Mouse (Mus musculus): Measurements from ENCODE around the gene Timm17b.

Gene Timm17b

DNA sequence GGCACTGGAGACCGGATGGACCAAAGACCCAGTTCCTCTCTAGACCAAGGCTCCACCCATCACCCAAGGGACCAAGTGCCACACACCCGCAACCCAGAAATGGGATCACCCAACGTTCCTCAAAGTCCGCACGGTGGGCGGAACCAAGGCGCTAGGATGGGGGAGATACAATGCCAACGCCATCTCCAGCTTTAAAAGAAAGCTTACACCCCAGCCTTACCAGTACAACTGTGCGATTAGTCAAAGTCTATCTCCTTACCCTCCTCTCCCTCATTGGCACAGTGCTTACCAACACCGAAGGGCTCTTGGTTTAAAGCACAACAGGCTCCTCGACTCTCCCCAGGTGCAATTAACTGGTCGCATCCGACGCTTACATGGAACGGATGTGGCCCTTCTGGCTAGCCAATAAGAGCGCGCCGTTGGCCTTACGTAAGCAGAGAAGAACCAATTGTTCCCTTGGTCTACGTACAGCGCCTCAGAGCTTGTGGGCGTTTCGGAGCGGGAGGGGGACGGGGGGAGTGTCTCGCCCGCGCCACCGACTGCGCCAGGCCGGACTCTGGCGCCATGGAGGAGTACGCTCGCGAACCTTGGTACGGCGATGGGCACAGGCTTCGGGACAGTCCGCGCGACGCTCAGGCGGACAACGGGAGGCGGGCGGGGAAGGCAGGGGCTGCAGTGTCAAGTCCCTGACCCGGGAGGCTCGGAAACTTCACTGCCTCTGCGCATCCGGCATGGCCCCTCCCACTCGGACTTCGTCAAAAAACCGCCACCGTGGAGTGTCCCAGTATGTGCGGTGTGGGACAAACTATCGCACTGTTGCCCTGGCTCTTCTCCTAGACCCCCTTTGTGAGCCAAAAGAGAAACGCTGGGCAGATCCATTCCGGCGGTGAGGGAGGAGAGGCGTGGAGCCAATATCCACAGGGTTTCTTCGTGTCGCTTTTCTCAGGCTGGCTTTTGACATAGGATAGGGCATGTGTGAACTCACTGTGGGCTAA, at the start of gene Timm17b, which contains the start of gene Pqbp1:
Gene Timm17b, plus strand, starts transcription at position 478 of the 995 bp plus-strand sequence.
Gene Pqbp1, minus strand, starts transcription at position 390 of the 995 bp plus-strand sequence.
- 1% methylated on average over 62 of the region's 62 CpGs for WGBS

DNA sequence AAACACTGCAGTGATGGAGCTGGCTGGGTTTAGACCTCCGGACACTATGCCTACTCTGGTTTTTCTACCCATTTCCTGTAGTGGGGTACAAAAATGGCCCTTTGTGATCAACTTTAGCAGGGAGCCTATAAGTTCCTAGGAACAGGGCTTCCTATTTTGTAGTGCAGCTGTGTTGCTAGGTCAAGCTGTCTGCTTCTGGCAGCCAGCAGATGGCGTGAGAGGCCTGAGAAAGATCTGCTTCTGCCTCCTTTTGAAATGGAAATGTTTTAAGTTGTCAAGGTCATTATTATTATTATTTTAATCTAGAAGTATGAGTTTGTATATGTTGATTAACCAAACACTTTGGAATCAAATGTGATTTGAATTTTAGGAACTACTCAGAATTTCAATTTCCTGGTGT, 44.6 kb upstream of the Timm17b start:
- 30% methylated on average over 2 of the region's 2 CpGs for WGBS

DNA sequence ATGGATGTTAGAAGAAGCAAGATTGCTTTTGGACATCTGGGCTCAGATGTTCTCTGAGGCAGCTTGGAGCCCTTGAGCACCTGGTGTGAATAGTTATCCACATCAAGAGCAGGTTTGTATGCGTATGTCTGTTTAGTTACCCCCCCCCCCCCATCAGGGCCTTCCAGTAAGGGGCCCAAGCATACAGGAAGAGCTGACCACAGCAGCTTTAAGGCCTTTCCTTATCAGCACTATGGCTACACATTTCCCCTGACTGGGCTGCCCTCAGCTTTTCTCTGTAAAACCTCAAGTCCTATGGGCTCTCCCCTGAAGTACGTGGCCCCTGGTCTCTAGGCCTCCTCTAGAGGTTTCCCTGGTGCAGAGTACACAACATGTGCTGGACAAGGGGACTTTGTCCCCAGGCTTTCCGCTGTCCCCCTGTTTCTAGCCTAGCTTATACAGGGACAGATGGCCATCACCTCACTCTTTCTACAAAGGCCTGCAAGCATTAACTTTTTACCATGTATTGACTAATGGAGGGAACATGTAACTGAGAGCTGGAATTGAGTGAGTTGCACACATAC, 39.9 kb upstream of the Timm17b start:
- 85% methylated on average over 3 of the region's 3 CpGs for WGBS

DNA sequence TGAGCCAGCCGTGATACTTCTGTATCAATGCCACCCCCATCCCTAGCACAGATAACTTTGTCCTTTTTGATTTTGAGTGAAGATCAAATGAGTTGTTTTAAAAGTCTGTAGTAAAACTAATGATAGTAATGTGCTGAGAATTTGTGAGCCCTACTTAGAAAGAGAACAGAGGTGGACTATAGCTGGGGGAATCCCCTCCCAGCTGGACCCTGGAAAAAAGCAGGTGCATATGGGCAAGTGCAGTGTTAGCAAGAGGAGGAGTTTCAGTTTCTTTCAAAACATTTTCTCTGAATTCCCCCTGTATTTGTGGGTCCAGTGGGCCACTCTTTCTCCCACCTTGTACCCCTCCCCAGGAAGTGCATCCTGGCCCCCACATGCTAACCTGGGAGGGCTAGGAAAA, 36.0 kb upstream of the Timm17b start:
- WGBS = 47% methylated on average over 1 of the region's 1 CpGs

DNA sequence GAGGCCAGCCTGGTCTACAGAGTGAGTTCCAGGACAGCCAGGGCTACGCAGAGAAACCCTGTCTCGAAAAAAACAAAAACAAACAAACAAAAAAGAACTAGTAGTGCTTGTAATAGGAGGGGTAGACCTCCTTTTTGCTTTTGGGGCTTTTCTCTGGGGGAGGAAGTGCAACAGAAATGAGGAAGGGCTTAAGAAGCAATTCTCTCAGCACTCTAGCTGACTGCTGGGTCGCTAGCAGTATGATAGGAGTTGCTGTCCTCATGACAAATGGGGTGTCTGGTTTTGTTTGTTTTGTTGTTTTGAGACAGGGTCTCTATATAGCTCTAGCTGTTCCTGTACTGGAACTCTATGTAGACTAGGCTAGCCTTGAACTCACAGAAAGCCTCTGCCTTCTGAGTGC, 34.6 kb upstream of the Timm17b start:
- 72% methylated on average over 3 of the region's 3 CpGs for WGBS

DNA sequence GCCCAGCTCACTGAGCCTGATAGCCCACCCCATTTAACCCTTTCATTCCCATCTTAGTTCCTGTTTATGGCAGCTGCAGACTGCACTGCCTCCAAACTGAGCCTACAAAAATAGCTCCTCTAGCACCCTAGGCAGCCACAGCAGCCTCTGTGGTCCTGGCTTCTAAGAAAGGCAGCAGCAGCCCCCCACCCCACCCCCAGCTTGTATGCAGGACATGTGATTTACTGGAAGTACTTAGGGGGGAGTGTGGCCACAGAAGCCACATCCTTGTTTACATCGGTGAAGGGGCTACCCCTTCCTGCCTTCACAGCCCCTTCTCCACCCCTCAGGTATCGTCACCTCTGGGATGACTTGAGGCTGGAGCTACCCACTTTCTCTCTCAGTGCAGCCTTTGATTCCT, 33.8 kb upstream of the Timm17b start:
- WGBS = 71% methylated on average over 2 of the region's 2 CpGs

DNA sequence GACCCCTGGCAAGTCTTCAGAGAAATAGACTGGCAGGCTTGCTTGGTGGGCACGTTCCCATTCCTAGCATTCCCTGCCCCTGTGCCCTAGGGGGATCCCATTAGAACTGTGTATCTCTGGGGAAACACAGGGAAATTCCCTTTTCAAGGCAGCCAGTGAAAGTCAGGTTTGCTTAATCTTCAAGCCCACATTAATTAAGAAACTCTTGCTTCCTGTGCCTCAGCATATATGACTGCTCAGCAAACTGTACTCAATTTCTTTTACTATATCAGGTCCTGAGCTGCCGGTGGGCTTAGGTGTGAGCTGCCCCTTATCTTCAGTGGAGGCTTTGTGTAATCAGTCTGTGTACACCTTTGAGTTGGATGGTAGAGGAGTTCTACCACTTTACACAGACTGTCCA, 33.4 kb upstream of the Timm17b start:
- 65% methylated on average over 2 of the region's 2 CpGs for WGBS

DNA sequence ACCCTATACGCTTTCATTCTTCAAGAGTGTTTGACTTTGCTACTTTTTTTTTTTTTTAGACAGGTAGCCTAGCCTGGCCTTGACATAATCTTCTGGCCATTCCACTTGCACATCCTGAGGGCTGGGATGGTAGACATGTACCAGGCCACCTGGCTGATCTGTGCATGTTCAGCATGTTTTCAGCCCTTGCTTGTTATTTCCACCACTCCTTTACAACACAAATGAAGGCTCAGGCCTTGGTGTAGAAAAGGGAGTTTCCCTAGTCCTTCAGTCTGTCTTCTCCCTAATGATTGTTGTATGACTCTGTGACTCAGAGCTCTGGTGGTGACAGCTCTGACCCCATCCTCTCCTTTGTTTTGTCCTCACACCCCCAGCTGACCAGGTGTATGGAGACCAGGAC, 32.0 kb upstream of the Timm17b start:
- 93% methylated on average over 1 of the region's 1 CpGs for WGBS

DNA sequence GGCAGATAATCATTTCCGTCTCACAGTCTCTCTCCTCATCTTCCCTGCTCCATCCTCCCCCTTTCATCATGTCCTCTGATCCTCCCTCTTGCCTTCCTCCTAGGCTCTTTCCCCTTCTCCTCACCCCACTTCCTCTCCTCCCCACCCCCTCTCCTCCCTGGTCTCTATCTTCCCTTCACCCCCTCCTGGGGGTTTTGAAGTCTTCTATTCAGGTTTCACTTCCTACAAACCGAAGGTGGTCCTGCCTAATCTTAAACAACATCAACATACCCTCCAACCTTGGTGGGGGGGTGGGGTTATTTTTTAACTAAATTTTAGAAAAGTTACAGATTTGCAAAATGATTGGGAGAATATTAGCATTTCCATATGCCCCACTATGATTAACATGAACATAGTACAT, 30.7 kb upstream of the Timm17b start:
- 35% methylated on average over 2 of the region's 2 CpGs for WGBS

DNA sequence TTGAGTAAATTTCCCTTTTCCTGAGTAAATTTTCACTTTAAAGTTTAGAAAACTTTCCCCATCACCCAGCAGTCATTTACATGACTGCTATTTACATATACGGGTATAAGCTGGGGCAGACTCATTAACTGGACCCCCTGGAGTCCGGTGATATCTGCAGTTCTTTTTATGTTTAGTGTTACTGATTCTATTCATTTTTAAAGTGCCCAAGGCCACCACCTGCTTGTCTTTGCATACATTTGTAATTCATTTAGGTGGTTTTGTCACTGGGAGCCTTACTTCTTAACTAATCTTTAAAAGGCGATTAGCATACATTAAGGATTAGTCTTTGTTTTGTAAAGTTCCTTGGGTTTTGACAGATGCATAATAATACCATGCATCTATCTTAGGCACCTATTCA, 29.3 kb upstream of the Timm17b start:
- 56% methylated on average over 3 of the region's 3 CpGs for WGBS

DNA sequence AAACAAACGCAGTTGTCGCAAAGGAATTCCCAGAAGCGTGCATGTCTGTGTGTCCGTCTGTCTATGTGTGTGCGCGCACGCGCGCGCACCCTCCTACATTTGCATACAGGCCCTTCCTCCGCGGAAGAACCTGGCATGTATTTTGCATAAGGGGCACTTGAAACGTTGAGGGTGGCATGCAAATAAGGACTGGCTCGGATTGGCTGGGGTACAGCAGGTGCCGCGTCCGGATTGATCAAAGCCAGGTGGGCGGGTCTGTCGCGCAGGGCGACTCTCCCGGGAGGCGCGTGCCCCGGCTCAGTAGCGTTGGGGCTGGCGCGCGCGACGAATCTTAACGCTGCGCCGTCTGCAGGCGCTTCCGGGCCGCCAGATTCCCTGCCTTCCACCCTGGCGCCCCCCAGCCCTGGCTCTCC, 21.1 kb upstream of the Timm17b start, which contains the start of gene Pim2:
Gene Pim2, plus strand, starts transcription at position 256 of the 413 bp plus-strand sequence.
- WGBS = 2% methylated on average over 38 of the region's 38 CpGs

DNA sequence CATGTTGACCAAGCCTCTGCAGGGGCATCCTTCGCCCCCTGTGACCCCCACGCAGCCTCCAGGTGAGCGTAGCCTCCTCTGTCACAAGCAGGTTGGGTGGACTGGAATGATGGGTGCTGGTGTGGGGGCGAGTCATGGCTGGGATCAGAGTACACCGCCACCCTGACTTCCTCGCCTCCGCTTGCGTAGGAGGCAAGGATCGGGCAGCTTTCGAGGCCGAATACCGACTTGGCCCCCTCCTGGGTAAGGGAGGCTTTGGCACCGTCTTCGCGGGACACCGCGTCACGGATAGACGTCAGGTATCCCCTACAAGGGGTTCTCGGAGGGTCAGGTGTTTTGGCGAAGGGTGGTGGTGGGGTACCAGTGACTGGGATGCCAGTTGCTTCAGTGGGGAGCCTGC, 20.7 kb upstream of the Timm17b start:
- 5% methylated on average over 21 of the region's 21 CpGs for WGBS

DNA sequence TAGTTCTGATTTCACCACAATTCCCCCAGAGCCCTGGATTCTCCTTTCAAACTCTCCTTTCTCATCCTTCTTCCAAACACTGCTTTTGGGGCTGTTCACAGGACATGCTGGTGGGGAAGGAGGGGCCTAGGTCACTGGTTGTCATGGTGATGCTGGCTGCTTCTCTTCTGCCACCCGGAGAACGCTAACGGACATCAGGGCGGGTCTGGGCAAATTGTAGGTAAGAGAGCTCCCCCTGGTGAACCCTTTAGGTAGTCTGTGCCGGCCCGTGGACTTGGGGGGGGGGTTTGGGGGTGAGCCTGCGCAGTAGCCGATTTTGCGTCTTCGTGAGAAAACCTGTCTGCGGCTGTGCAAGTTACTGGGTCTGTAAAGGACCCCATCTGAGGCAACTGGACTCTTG, 19.3 kb upstream of the Timm17b start:
- WGBS = 3% methylated on average over 11 of the region's 11 CpGs

DNA sequence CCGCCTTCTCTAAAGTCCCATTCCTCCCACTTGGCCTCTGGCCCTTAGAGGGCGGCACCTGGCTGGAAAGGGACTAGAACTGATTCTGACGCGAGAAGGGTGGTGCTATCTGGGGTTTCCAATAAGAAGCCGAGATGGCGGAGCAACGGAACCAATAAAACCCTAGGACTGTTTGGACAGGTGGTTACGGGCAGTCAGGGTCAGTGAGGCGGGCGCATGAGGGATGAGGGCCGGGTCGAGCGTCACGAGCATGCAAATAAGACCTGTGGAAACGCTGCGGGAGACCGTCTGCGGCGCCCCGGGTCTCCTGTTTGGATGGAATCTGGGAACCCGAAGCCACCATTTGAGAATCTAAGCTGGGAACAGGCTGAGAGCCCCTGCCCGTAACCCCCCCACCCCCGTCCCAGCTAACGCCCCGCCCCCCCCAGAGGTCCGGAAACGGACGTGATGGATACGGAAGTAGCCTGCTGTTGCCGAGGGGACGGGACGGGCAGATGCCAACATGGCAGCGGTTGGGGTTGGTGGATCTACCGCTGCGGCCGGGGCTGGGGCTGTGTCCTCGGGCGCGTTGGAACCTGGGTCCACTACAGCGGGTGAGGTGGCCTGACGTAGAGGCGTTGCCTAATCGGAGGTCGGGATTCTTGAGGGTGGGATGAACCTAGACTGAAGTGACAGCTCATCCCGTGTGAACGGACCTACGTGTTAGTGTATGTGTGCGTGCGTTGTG, 15.2 kb upstream of the Timm17b start, which contains the start of gene Slc35a2:
Gene Slc35a2, plus strand, starts transcription at position 188 of the 727 bp plus-strand sequence.
- WGBS = 2% methylated on average over 49 of the region's 49 CpGs

DNA sequence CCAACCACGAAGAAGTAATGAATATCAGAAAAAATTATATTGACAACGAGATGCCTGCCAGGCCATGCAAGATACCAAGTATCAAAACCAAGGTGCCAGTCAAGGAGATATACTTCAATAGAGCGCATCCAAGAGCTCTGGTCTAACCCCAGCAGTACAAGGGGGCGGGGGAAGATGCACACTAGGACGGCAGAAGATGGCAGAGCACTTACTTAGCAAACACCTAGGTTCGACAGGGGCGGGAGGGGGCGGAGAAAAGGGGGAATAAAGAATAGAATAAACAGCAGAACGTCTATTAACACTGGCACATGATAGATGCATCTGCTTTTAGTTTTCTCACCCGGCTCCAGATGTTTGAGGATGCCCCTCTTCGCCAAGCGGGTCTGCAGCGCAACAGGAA, 946 bp upstream of the Timm17b start:
- 9% methylated on average over 13 of the region's 13 CpGs for WGBS

DNA sequence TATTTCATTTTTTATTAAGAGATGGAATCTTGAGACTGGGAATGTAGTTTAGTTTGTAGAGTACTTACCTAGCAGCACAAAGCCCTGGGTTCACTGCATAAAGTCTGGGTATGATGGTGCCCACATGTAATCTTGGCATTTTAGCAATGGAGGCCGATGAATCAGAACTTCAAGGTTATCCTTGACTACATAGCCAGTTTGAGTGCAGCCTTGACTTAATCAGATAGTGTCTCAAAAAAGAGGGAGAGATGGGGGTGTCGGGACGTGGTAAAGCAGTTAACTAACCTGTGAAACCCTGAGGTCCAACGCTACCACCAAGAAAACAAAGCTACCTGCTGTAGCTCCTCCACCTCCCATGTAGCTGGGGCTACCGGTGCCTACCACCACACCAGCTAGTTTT, 5.3 kb downstream of the Timm17b start:
- 98% methylated on average over 5 of the region's 5 CpGs for WGBS

DNA sequence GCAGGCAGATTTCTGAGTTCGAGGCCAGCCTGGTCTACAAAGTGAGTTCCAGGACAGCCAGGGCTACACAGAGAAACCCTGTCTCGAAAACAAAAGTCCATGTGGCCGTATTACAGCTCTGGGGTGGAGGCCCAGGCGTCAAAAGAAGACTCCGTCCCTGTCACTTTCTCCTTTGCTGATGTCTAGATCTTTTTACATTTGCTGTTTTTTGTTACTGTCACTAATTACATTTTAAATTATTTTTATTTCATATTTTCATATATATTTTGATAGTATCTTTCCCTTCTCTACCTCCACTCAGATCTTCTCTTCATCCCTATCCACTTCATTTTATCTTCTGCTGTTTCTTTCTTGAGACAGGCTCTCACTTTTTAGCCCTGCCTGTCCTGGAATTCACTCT, 8.6 kb downstream of the Timm17b start, which contains the start of gene Gm10491:
Gene Gm10491, minus strand, starts transcription at position 101 of the 400 bp plus-strand sequence.
- WGBS = 90% methylated on average over 5 of the region's 5 CpGs

DNA sequence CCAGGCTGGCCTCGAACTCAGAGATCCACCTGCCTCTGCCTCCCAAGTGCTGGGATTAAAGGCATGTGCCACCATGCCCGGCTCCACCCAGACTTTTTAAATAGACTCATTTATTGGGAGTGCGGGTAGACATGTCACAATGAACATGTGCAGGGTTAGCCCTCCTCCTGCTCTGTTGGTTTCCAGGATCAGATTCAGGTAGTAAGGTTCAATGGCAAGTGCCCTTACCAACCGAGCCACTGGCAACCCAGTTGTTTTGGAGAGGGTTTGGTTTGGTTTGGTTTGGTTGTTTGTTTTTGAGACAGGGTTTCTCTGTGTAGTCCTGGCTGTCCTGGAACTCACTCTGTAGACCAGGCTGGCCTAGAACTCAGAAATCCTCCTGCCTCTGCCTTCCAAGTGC, 10.1 kb downstream of the Timm17b start, which contains the start of gene Gm10490:
Gene Gm10490, plus strand, starts transcription at position 301 of the 400 bp plus-strand sequence.
- WGBS = 97% methylated on average over 4 of the region's 4 CpGs

DNA sequence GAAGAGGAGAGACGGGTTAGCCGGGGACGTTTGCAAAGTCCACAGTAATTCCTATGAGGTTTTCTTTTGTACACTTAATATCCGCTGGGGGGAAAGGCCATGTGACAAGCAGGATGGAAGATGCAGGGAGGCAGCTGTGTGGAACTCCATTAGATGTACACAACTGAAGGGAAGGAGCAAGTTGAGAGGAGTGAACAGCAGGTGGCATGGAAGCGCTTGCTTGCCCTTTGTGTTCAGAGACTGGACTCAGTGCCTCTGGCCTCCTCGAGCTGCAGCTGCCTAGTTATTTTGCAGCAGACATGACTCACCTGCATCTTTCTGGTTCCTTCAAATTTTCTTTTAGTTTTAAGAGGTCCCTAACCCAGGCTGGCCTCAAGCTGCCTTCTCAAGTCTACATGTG, 11.3 kb downstream of the Timm17b start:
- 49% methylated on average over 6 of the region's 6 CpGs for WGBS

DNA sequence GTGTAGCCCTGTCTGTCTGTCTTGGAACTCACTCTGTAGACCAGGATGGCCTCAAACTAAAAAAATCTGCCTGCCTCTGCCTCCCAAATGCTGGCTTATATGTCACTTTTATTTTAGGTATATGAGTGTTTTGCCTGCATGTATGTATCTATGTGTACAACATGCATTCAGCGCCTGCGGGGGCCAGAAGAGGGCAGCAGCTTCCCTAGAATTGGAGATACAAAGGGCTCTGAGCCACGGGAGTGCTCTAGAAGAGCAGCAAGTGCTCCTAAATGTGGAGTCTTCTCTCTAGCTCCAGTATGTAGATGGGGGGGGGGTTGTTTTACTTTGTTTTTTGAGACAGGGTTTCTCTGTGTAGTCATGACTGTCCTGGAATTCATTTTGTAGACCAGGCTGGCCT, 16.5 kb downstream of the Timm17b start:
- 17% methylated on average over 3 of the region's 3 CpGs for WGBS

DNA sequence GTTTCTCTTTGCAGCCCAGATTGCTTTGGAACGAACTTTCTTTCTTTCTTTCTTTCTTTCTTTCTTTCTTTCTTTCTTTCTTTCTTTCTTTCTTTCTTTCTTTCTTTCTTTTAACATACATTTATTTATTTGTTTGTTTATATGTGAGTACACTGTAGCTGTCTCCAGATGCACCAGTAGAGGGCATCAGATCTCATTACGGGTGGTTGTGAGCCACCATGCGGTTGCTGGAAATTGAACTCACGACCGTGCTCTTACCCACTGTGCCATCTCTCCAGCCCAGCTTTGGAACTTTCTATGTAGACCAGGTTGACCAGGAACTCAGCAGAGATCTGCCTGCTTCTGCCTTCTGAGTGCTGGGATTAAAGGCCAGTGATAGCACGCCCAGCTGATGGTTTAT, 18.8 kb downstream of the Timm17b start:
- WGBS = 78% methylated on average over 6 of the region's 6 CpGs

Measured in cerebral cortex, adult 2 months (tissue).